Mouse (Mus musculus) limb, embryonic 10.5 days (tissue): ENCODE data around the gene Ttll8. TPM values are rescaled to one million over a fixed set of nuclear protein-coding genes. Genes with fewer than 3 reads are reported as not detected.

ENCODE experiments used
- DNase-seq: peaks from one replicate; pipeline ENCODE4 v3.0.0-alpha.2; 2017; ENCODE audit warnings: low spot score
- H3K27ac ChIP-seq: fragments of 300-500 bp; sonication (generic); 2 replicates; pipeline ENCODE4 v1.5.1; 2016; ENCODE audit warnings: mild to moderate bottlenecking
- H3K27me3 ChIP-seq: fragments of 300-500 bp; sonication (generic); 2 replicates; pipeline ENCODE4 v1.6.1; 2016; ENCODE audit warnings: low read depth, mild to moderate bottlenecking; ENCODE audit not compliant: poor library complexity, severe bottlenecking
- H3K36me3 ChIP-seq: fragments of 300-500 bp; sonication (generic); 2 replicates; pipeline ENCODE4 v1.6.1; 2016; ENCODE audit warnings: mild to moderate bottlenecking, moderate library complexity
- H3K4me1 ChIP-seq: fragments of 300-500 bp; sonication (generic); 2 replicates; pipeline ENCODE4 v1.6.1; 2016
- H3K4me3 ChIP-seq: fragments of 300-500 bp; sonication (generic); 2 replicates; pipeline ENCODE4 v1.5.1; 2016; ENCODE audit warnings: mild to moderate bottlenecking, moderate library complexity
- H3K9me3 ChIP-seq: fragments of 300-500 bp; sonication (generic); replicated peaks from 2 replicates; pipeline ENCODE4 v1.6.1; 2016; ENCODE audit warnings: mild to moderate bottlenecking
- WGBS: fragments of 180-500 bp; shearing (Covaris S2); methylation state at CpG from one replicate; pipeline ENCODE4 v1.1.7; 2016; 5-methylcytosine and 5-hydroxymethylcytosine counted together
- polyA plus RNA-seq: library from polyadenylated mRNA; unstranded; fragments of >200 nt; fragmentation: Nextera tagmentation; extraction: Ambion mirVana; gene quantifications from 2 replicates; pipeline ENCODE4 v1.2.1, GENCODE M21; 2016

Ttll8 gene
- polyA plus RNA-seq, 1 experiment from 2014 or later = not detected

DNA sequence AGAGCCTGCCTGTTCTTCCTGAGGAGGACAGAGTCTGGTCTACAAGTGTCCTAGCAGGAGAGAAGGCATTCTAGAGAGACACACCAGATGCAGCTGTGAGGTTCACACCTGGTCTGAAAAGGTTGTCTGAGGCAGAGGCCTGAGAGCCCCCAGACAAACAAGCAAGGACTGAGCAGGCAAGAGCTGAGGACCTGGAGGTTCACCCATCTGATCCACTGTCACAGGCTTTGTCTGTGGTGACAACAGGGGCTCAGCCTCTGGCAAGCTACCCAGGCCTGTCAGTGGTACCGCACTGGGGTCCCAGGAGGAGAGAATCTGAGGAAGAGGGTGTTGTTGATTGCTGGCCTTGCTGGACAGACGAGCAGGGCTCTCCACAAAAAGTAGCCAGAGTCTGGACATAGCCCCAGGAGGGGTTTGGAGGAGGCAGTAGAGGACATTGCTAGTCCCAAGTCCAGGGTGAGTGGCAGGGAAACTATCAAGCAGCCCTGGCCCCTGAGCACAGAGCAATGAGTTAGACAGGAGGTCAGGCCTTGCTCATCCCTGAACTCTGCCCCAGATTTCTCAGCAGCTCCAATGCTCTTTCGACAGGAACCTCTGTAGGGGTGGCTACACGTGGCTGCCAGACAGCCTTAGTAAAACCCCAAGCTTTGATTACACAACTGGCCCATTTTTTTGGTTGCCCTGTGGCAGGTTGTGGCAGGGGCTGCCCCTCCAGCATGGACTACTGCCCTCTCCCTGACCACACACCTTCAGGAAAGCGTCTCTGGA, 83.6 kb downstream of the Ttll8 start:
- DNase-seq = no peak
- H3K4me1 ChIP-seq = peaks cover 32% of the 10 kb centered on the region
- no peak overlapping the region for H3K4me3 ChIP-seq
- peaks cover 6% of the 10 kb centered on the region for H3K27me3 ChIP-seq
- no peaks in the 10 kb centered on the region for H3K9me3 ChIP-seq
- peaks cover 17% of the 10 kb centered on the region for H3K36me3 ChIP-seq
- H3K27ac ChIP-seq = no peak overlapping the region
- 79% methylated on average over 5 of the region's 5 CpGs for WGBS

DNA sequence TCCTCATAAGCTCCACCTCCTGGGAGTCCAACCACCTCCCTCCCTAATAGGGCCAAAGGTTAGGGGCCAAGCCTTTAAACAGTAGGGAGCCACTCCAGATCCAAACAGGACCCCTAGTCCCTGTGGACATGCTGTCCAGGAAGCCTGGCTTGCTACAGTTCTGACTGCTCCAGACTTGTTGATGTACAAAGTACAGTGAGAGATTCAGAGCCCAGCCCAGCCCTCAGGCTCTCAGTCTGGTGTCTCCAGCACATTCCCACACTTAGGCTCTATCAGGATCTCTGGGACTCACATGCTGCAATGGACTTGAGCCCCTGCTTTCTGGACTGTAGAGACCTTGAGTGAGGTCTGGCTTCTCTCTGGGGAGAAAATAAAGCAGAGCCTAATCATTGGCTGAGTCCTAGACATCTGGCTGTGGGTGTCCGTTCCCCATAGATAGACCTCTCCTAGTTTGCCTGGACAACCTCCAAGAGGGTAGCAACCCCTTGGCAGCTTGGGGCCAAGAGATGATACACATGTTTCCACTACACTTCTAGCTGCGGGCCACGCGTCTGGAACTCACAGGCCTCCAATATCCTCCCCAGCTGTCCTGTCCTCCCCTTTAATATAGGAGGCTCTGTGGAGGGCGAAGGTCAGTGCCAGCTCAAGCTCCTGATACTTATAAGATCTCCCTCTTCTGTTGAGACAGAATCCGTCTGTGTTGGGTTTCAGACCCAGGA, 86.0 kb downstream of the Ttll8 start:
- no peak for DNase-seq
- 80% methylated on average over 6 of the region's 6 CpGs for WGBS
- Histone ChIP-seq H3K4me3 (no peak overlapping the region), H3K27ac (peak overlapping the region; percentile 66; the same call in 1 of the 2 replicates), H3K9me3 (no peaks in the 10 kb centered on the region), H3K36me3 (peaks cover 35% of the 10 kb centered on the region), H3K27me3 (no peaks in the 10 kb centered on the region), H3K4me1 (peaks cover 54% of the 10 kb centered on the region)

DNA sequence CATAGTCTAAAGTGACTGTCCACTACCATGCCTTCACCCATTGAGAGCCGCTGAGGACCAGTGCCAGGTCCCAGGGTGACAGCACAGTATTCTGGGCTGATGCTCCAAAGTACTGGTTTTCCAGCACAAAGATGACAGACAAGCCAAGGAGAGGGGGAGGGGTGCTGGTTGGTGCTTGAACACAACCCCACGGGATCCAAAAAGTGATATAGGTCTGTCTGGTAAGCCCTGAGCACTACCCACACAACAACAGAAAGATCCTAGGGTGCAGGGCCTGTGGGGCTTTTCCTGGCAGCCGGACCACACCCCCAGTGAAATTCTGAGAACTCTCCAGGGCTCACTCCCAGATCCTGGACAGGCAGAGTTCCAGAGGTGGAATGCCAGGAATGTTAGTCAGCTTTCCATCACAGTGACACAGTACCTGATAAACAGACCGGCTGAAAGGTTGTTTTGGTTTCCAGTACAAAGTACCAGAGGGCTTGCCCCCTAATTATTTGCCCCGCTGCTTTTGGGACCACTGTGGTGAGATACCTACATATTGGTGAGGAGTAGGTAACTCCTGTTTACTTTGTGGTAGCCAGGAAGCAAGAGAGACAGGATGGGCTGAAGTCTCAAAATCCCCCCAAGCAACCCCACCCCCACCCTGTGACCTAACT, 86.7 kb downstream of the Ttll8 start:
- DNase-seq = no peak
- H3K4me1 ChIP-seq = peaks cover 61% of the 10 kb centered on the region
- H3K27me3 ChIP-seq = no peaks in the 10 kb centered on the region
- H3K36me3 ChIP-seq = peaks cover 35% of the 10 kb centered on the region
- WGBS = 21% methylated on average over 5 of the region's 5 CpGs
- H3K4me3 ChIP-seq = no peak overlapping the region
- H3K9me3 ChIP-seq = no peaks in the 10 kb centered on the region
- H3K27ac ChIP-seq = peak overlapping the region; percentile 66

DNA sequence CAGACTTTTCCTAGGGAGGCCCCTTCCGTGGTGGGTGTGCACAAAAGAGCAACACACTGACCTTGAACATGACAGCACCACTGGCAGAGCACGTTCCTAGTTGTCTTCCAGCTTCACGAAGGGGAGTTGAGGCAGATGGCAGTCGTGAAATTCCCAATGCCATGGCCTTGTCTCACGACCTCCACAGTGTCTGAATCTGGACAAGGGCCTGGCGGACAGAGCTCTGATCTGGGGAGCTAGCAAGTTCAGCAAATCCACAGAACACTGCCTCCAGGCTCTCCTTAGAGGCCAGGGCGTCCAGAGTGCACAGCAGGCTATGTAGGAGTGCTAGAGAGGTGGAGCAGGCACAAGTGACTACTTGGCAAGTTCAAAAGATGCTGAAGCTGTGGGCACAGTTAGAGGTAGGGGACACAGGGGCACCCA, 87.3 kb downstream of the Ttll8 start:
- Histone ChIP-seq H3K27me3 (no peaks in the 10 kb centered on the region), H3K4me3 (no peak overlapping the region), H3K4me1 (peaks cover 67% of the 10 kb centered on the region), H3K27ac (peak overlapping the region; percentile 66), H3K9me3 (no peaks in the 10 kb centered on the region), H3K36me3 (peaks cover 35% of the 10 kb centered on the region)
- 56% methylated on average over 7 of the region's 7 CpGs for WGBS
- no peak for DNase-seq

DNA sequence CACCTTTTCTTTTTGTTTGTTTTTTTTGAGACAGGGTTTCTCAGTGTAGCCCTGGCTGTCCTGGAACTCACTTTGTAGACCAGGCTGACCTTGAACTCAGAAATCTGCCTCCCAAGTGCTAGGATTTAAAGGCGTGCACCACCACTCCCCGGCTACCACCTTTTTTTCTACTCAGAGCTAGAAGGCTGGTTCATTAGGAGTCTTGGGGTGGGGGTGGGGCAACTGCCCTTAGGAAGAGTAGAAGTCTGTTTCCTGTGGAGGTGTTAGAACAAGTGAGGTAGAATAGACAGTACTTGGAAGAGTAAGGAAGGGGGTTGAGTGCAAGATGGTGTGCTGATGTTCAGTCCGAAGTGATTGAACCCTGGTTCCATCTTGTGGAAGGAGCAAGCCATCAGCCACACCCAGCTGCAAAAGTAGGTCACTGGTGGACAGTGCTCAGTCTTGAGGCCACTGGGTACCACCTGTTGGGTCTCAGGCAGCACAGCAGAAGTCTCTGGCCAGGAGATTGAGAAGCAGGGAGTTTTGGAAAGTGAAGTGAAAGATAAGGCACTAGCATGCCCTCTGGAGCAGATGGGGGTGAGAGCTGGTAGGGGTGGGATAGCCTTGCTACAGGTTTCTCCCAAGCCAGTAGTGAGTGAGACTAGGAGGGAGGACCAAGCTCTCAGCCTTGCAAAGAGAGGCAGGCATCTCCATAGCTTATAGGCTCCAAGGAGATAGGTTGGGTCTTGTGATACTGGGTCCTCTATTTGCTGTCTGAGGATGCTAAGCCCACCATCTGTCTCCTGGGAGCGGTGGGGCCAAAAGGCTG, 88.1 kb downstream of the Ttll8 start:
- Histone ChIP-seq H3K27ac (no peak overlapping the region), H3K27me3 (no peaks in the 10 kb centered on the region), H3K36me3 (peaks cover 35% of the 10 kb centered on the region), H3K9me3 (no peaks in the 10 kb centered on the region), H3K4me1 (peaks cover 74% of the 10 kb centered on the region), H3K4me3 (no peak overlapping the region)
- 83% methylated on average over 4 of the region's 4 CpGs for WGBS
- no peak for DNase-seq

DNA sequence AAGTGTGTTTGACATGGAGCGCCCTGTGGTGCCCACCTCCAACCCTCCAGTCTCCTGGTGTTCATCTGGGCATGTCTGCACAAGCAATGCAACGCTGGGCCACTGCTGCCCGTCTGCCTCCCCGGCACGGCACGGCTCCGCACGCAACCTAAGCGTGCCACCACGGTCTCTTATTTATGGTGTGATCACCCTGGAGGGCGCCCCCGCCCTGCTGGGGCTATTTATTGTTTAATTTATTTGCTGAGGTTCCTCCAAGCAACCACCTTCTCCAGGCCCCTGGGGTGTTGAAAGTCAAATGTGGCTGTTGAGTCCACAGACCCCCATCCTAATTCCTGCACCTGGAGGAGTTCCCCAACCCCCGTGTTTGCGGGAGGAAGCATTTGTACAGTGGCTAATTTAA, 89.2 kb downstream of the Ttll8 start:
- Histone ChIP-seq H3K36me3 (peaks cover 35% of the 10 kb centered on the region), H3K9me3 (no peaks in the 10 kb centered on the region), H3K4me1 (peaks cover 75% of the 10 kb centered on the region), H3K27me3 (no peaks in the 10 kb centered on the region), H3K27ac (0 out of 2 replicates have a peak overlapping the region, but pooled peaks have one; percentile 96), H3K4me3 (peak overlapping the region; percentile 93; the same call in 1 of the 2 replicates)
- DNase-seq = no peak
- WGBS = 79% methylated on average over 14 of the region's 14 CpGs

DNA sequence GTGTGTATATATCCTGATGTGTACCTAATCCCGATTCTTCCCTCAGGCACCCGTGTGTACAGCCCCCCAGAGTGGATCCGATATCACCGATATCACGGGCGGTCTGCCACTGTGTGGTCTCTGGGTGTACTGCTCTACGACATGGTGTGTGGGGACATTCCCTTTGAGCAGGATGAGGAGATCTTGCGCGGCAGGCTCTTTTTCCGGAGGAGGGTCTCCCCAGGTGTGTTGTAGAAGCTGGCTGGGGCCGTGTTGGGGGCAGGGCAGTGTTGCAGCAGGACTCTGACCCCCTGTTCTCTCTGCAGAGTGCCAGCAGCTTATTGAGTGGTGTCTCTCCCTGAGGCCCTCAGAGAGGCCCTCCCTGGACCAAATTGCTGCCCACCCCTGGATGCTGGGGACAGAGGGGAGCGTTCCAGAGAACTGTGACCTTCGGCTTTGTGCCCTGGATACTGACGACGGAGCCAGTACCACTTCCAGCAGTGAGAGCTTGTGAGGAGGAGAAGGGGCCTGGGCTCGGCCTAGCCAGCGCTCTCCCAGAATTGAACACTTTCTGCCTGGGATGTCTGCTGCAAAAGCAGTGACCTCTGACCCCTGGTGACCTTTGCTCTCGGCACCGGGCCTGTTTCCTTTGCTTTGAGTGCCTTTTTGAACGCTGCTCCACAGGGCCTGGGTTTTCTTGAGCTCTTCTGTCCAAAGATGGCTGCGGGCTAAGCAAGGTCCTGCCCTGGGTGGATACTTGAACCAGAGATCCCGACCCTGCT, 89.8 kb downstream of the Ttll8 start:
- no peaks in the 10 kb centered on the region for H3K27me3 ChIP-seq
- H3K27ac ChIP-seq = peak overlapping the region; percentile 96
- no peaks in the 10 kb centered on the region for H3K9me3 ChIP-seq
- no peak for DNase-seq
- peaks cover 76% of the 10 kb centered on the region for H3K4me1 ChIP-seq
- WGBS = 55% methylated on average over 22 of the region's 22 CpGs
- peak overlapping the region; percentile 93 for H3K4me3 ChIP-seq
- H3K36me3 ChIP-seq = peaks cover 35% of the 10 kb centered on the region

DNA sequence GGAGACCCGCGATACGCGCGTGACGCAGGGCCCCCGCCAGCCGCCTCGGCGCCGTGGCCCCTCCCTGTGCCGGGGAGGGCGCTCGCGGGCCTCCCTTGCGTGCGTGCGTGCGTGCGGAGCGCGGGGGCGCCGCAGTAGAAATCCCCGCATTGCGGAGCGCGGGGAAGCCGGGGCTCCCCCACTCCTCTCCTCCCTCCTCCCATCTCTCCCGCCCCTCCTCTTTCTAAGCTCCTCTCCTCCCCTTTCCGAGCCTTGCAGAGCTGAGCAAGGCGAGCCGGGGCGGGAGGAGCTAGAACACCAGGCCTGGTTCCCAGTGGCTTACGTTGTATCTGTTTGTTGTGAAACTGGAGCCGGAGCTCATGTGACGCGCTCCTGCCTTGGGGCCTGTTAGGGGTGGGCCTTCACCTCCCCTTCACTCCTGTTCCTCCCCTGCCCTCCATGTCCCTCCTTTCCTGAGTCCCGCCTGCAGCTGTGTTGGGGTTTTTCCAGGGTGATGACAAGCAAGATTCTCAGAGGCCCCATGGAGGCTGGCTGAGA, 90.5 kb downstream of the Ttll8 start:
- Histone ChIP-seq H3K9me3 (no peaks in the 10 kb centered on the region), H3K27me3 (no peaks in the 10 kb centered on the region), H3K36me3 (peaks cover 35% of the 10 kb centered on the region), H3K27ac (peak overlapping the region; percentile 96), H3K4me3 (peak overlapping the region; percentile 93), H3K4me1 (peaks cover 80% of the 10 kb centered on the region)
- 0% methylated on average over 39 of the region's 39 CpGs for whole genome bisulfite sequencing
- DNase-seq = peak; percentile 89

DNA sequence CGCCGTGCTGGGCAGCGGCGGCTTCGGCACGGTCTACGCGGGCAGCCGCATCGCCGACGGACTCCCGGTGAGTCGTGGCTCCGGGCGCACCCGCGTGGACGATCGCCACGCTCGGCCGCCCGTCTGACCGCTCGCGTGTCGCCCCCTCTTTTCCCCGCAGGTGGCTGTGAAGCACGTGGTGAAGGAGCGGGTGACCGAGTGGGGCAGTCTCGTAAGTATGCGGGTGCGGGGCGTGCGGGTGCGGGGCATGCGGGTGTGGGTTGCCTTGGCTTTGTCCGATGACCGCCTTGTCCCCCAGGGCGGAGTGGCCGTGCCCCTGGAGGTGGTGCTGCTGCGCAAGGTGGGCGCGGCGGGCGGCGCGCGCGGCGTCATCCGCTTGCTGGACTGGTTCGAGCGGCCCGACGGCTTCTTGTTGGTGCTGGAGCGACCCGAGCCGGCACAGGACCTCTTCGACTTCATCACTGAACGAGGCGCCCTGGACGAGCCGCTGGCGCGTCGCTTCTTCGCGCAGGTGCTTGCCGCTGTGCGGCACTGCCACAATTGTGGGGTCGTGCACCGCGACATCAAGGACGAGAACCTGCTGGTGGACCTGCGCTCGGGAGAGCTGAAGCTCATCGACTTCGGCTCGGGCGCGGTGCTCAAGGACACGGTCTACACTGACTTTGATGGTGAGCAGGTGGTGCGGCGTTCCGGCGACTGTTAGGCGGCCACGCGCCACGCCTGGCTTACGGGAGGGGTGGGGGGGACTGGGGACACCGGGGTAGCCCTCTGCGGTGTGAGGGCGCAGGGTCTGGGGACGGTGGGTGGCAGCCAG, 91.1 kb downstream of the Ttll8 start:
- peak overlapping the region; percentile 96 for H3K27ac ChIP-seq
- peaks cover 35% of the 10 kb centered on the region for H3K36me3 ChIP-seq
- no peaks in the 10 kb centered on the region for H3K27me3 ChIP-seq
- no peaks in the 10 kb centered on the region for H3K9me3 ChIP-seq
- under 1% methylated on average over 98 of the region's 98 CpGs for WGBS
- H3K4me3 ChIP-seq = peak overlapping the region; percentile 93
- H3K4me1 ChIP-seq = peaks cover 75% of the 10 kb centered on the region
- DNase-seq = peak; percentile 74

DNA sequence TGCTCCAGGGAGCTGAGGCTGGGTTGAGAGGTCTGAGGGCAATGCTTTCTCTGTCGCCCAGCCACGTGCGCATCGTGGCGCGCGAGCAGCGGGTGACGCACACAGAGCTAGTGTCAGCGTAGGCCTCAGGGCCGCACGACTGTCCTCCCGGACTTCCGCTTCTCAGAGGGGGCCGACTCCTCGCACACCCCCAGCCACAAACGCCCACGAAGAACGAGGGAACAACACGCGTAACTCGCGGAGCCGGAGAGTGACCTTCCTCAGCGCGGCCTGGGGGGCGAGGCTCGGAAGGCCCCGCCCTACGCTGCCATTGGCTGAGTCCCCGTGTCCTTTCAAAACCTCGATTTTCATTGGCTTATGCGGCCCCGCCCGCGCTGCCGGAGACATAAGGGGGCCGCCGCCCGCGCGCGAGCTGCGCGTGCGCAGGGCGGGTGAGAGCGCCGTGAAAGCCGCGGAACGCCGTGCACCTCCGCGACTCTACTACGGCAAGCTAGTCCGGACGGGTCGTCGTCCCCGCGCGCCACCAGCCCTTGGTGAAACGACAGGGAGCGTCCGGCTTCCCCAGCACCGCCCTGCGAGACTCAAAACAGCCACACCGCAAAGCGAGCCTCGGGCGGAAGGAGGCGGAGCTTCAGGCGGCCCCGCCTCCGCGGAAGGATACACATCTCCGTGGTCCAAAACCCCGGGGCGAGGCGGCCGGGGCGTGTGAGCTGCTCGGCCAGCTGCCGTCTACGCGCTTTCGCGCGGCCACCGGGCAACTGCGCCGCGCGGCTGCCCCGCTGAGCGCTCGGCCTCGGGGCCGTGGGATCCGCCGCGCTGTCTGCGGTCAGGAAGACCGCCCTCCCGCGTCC, 92.2 kb downstream of the Ttll8 start, which contains the start of gene Pim3:
Gene Pim3 (plus strand): TSS at position 415 of the 851 bp plus-strand sequence.
- H3K4me1 ChIP-seq = peaks cover 64% of the 10 kb centered on the region
- H3K27me3 ChIP-seq = no peaks in the 10 kb centered on the region
- under 1% methylated on average over 107 of the region's 107 CpGs for WGBS
- peak within 1 kb of the TSS; percentile 93 for H3K4me3 ChIP-seq
- no peaks in the 10 kb centered on the region for H3K9me3 ChIP-seq
- peak; percentile 96 for DNase-seq
- H3K27ac ChIP-seq = peak within 1 kb of the TSS; percentile 96
- peaks cover 32% of the 10 kb centered on the region for H3K36me3 ChIP-seq
